Mouse (Mus musculus) liver, embryonic 14.5 days (tissue): ENCODE results near the gene Marcks. TPM values are rescaled to one million over a fixed set of nuclear protein-coding genes. Genes with fewer than 3 reads are reported as not detected.
A peak's percentile ranks its signal among the peaks of the same experiment; 100 is the strongest.

Source experiments
- ATAC-seq: fragments of 200-750 bp; cut with Nextera tagmentation; 2 replicates; pipeline ENCODE4 v1.8.0; 2017; ENCODE audit warnings: moderate number of reproducible peaks, mild to moderate bottlenecking, moderate library complexity; ENCODE audit not compliant: insufficient read depth
- DNase-seq, 3 experiments: peaks; one replicate each; pipeline ENCODE4 v3.0.0-alpha.2; 2012 to 2013; ENCODE audit warnings: low read depth in 3 of 3, low spot score in 3 of 3
- H3K27ac ChIP-seq: fragments of 300-500 bp; sonication (generic); 2 replicates; pipeline ENCODE4 v1.5.1; 2014; ENCODE audit warnings: moderate library complexity, mild to moderate bottlenecking, control low read depth, inconsistent platforms
- H3K27me3 ChIP-seq: fragments of 300-500 bp; sonication (generic); 2 replicates; pipeline ENCODE4 v1.6.1; 2014; ENCODE audit warnings: mild to moderate bottlenecking, low read length, moderate library complexity; ENCODE audit not compliant: control insufficient read depth, insufficient read depth
- H3K36me3 ChIP-seq: fragments of 300-500 bp; sonication (generic); replicated peaks from 2 replicates; pipeline ENCODE4 v1.6.1; 2014; ENCODE audit warnings: low read depth; ENCODE audit not compliant: control insufficient read depth, insufficient read depth
- H3K4me1 ChIP-seq, 2 experiments: fragments of 200-500 bp in 1 of 2; fragments of 300-500 bp in 1 of 2; sonication (generic) in 1 of 2; replicated peaks; 2 replicates each; pipeline ENCODE4 v1.6.1; 2012 to 2014; ENCODE audit warnings: antibody characterized with exemption in 1 of 2, inconsistent platforms in 1 of 2, low read length in 1 of 2; ENCODE audit not compliant: control insufficient read depth in 2 of 2, insufficient read depth in 2 of 2
- H3K4me2 ChIP-seq: fragments of 300-500 bp; sonication (generic); 2 replicates; pipeline ENCODE4 v1.6.1; 2014; ENCODE audit warnings: low read depth, mild to moderate bottlenecking, control low read depth, moderate library complexity
- H3K4me3 ChIP-seq, 2 experiments: fragments of 200-500 bp in 1 of 2; fragments of 300-500 bp in 1 of 2; sonication (generic) in 1 of 2; 2 replicates each; pipeline ENCODE4 v1.5.1; 2012 to 2014; ENCODE audit warnings: low read depth in 2 of 2, low read length in 2 of 2, mild to moderate bottlenecking in 2 of 2, control low read depth in 1 of 2, inconsistent platforms in 1 of 2, moderate library complexity in 1 of 2; ENCODE audit not compliant: insufficient read depth in 1 of 2
- H3K9ac ChIP-seq: fragments of 300-500 bp; sonication (generic); replicated peaks from 2 replicates; pipeline ENCODE4 v1.6.1; 2014; ENCODE audit warnings: mild to moderate bottlenecking, control low read depth, moderate library complexity
- H3K9me3 ChIP-seq: fragments of 300-500 bp; sonication (generic); 2 replicates; pipeline ENCODE4 v1.6.1; 2016; ENCODE audit warnings: low read length, mixed read lengths; ENCODE audit not compliant: control insufficient read depth
- CTCF ChIP-seq: IDR thresholded peaks from 2 replicates; pipeline ENCODE4 v1.5.1; 2016; ENCODE audit warnings: antibody characterized with exemption, low read depth, control low read depth
- EP300 ChIP-seq: IDR thresholded peaks from 2 replicates; pipeline ENCODE4 v1.6.1; 2016; ENCODE audit warnings: antibody characterized with exemption, low read depth
- WGBS: fragments of 180-500 bp; shearing (Covaris S2); extraction: QIAGEN DNeasy Blood & Tissue Kit; methylation state at CpG from one replicate; pipeline ENCODE4 v1.1.7; 2014; ENCODE audit not compliant: insufficient replicate concordance; 5-methylcytosine and 5-hydroxymethylcytosine counted together
- polyA plus RNA-seq, 2 experiments: library from polyadenylated mRNA; depleted of rRNA in 1 of 2; stranded (reverse) in 1 of 2; unstranded in 1 of 2; fragments of >200 nt; fragmentation: Nextera tagmentation in 1 of 2; extraction: Ambion mirVana in 1 of 2; gene quantifications; 2 replicates each; pipeline versions ENCODE4 v1.2.1 to v1.2.3; 2012 to 2014

Gene Marcks
- polyA plus RNA-seq, 2 experiments, result 16.3 to 22.3 TPM

DNA sequence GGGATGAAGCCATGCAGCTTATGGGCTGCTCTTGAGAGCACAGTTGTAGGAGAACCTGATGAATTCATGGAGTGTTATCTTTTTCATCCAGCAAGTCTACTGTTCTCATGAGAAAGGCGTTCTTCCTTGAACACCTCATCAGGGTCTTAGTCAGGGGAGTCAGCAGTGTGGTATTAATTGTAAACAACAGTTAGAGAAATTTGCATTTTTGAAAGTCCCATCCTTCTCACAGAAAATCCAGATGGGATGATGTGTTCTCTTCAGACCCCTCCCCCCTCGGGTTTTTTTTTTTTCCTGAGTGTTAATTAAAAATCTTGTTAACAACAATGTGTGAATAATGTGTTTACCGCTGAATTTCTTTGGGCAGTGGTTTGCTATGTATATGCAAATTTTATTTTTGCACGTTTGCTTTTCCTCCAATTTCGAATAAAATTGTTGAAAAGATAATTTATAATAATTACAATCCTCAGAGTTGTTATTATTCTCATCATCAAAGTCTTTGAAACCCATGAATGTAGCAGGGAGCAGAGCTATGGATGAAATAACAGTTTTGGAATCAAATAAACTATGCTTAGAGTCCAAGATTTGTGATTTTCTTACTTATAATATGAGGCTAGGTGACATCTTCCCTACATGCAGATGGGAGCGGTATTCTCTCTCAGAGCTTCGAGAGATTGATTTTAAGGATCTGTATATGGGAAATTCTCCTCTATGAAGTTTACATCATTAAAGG, 13.0 kb upstream of the Marcks start:
- TF ChIP-seq CTCF, result no peak
- no peak for TF ChIP-seq EP300
- no peak for DNase-seq
- H3K9me3 ChIP-seq, result no peaks in the 10 kb centered on the region
- no peak overlapping the region for H3K4me2 ChIP-seq
- H3K27me3 ChIP-seq, result no peaks in the 10 kb centered on the region
- H3K9ac ChIP-seq, result no peak overlapping the region
- no peaks in the 10 kb centered on the region for H3K36me3 ChIP-seq
- ATAC-seq, result no peak
- no peak overlapping the region for H3K27ac ChIP-seq
- no peak overlapping the region for H3K4me3 ChIP-seq
- H3K4me1 ChIP-seq, result no peaks in the 10 kb centered on the region
- WGBS, result 63% methylated on average over 7 of the region's 7 CpGs

DNA sequence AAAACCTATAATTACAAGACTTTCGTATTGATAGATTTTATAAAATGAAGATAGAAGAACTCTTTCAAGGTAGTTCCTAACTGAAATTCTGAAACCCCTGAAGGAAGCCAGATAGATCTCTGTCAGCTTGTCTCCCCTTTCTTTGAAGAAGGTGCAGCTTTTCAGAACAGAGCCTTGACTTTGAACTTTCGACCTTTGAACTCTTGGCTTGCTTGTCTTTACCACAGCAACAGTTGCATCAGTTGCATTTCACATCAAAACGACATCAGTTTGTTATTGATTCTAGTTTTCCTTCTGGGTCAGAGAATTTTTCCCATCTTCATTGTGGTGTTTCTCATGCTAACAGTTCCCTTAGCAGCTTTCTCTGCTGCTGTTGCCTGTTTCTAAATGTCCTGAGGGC, 9.3 kb upstream of the Marcks start:
- DNase-seq, result no peak
- Histone ChIP-seq H3K9ac (no peak overlapping the region), H3K4me1 (no peaks in the 10 kb centered on the region), H3K4me3 (no peak overlapping the region), H3K9me3 (no peaks in the 10 kb centered on the region), H3K36me3 (no peaks in the 10 kb centered on the region), H3K27ac (no peak overlapping the region), H3K4me2 (no peak overlapping the region), H3K27me3 (no peaks in the 10 kb centered on the region)
- WGBS, result 48% methylated on average over 3 of the region's 3 CpGs
- ATAC-seq, result no peak
- no peak for TF ChIP-seq CTCF
- no peak for TF ChIP-seq EP300

DNA sequence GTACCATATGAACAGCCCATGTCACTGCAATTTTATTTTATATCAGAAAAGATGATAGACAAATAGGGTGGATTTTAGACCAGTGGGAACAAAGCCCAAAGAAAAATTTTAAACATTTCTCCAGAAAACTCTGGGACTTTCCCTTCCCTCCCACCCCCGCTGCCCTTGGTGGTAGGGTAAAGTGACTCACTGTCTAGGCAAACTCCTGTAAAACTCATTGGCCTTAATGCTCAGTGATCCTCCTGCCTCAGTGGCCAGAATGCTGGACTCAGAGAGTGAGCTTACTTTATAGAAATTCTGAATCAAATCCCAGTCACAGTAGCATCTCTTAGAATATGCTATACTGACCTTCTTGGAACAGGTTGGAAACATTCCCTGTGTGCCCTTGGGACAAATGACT, 6.7 kb upstream of the Marcks start:
- 71% methylated on average over 1 of the region's 1 CpGs for WGBS
- ATAC-seq (no peak), DNase-seq (no peak)
- Histone ChIP-seq H3K4me2 (no peak overlapping the region), H3K36me3 (no peaks in the 10 kb centered on the region), H3K9me3 (no peaks in the 10 kb centered on the region), H3K4me3 (no peak overlapping the region), H3K27me3 (peaks cover 13% of the 10 kb centered on the region), H3K4me1 (no peaks in the 10 kb centered on the region), H3K27ac (no peak overlapping the region), H3K9ac (no peak overlapping the region)
- TF ChIP-seq CTCF, result no peak

DNA sequence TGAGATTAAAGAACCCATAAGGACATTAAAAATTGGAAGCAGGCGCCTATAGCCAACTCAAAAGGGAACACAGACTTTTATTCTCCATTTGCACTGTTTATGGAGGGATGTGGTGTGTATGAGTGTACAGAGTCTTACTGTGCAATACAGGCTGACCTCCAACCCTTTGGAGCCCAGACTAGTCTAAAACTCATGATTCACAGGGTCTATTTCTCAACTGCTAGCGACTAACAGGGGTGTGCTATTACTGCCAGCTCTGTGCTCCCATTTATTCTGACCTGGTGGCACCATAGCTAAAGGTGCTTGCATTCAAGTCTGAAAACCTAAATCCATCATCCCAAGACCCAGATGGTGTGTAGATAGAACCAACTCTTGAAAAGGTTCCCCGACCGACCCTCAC, 2.9 kb upstream of the Marcks start:
- Histone ChIP-seq H3K4me3 (peak overlapping the region in 1 of 2 experiments; percentile 63; a peak in 1 of 4 replicates), H3K4me2 (peak overlapping the region; percentile 73), H3K27me3 (peaks cover 45% of the 10 kb centered on the region), H3K27ac (no peak overlapping the region), H3K4me1 (peaks cover 0 to 4% of the 10 kb centered on the region in 2 experiments; a peak in 1 of 4 replicates), H3K36me3 (no peaks in the 10 kb centered on the region), H3K9ac (no peak overlapping the region), H3K9me3 (no peaks in the 10 kb centered on the region)
- no peak for ATAC-seq
- WGBS, result 39% methylated on average over 4 of the region's 4 CpGs
- no peak for DNase-seq
- no peak for TF ChIP-seq CTCF
- no peak for TF ChIP-seq EP300

DNA sequence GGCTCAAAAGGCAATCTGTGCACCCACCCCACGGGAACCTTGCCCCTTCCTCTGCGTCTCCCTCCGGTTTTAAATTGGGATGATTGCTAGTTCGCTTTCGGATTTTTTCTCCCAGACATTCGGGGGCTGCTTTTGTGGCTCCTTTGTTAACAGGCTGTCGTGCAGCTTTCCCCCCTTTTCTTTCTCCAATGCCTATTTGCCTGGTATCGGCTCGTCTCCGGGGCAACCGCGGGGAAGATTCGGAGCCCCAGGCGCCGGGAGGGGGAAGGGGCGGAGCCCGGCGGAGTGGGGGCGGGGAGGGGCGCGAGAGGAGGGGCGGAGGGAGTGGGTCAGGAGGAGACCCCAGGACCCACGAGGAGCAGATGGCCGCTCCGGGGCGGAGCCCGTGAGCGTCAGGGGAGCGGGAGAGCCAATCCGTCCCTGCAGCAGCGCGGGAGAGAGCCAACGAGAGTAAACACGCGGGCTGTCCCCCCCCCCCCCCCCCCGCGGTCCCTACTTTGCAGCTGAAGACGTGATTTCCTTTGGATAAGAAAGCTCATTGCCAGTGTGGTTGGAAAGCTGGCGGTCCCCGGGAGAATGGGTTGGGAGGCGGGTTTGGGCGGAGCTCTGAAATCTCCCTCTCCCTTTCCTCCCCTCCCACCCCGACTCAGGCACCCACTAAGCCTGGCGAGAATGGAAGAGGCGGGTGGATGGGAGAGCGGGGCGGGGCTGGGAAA, 2.2 kb upstream of the Marcks start:
- Histone ChIP-seq H3K9me3 (no peaks in the 10 kb centered on the region), H3K27ac (no peak overlapping the region), H3K9ac (peak overlapping the region; percentile 34), H3K4me1 (peaks cover 0 to 4% of the 10 kb centered on the region in 2 experiments; a peak in 1 of 4 replicates), H3K4me2 (peak overlapping the region; percentile 73), H3K4me3 (peak overlapping the region; percentile 62 to 63), H3K36me3 (no peaks in the 10 kb centered on the region), H3K27me3 (peaks cover 52% of the 10 kb centered on the region)
- DNase-seq (peak in 1 of 3 experiments; percentile 36), ATAC-seq (peak; percentile 54)
- TF ChIP-seq EP300, result no peak
- no peak for TF ChIP-seq CTCF
- WGBS, result under 1% methylated on average over 44 of the region's 47 CpGs
